Mouse (Mus musculus) small intestine, adult 2 months (tissue): ENCODE results near the gene Slc2a6. TPM values are rescaled to one million over a fixed set of nuclear protein-coding genes. Genes with fewer than 3 reads are reported as not detected.

ENCODE experiments used
- H3K27ac ChIP-seq: fragments of 200-500 bp; 2 replicates; pipeline ENCODE4 v1.5.1; 2012; ENCODE audit warnings: low read depth, low read length, control low read depth, inconsistent platforms; ENCODE audit not compliant: insufficient read depth
- H3K27me3 ChIP-seq: fragments of 200-500 bp; 2 replicates; pipeline ENCODE4 v1.6.1; 2012; ENCODE audit warnings: mild to moderate bottlenecking, moderate library complexity, low read length, inconsistent platforms; ENCODE audit not compliant: control insufficient read depth, insufficient read depth
- H3K36me3 ChIP-seq: fragments of 200-500 bp; 2 replicates; pipeline ENCODE4 v1.6.1; 2012; ENCODE audit warnings: mild to moderate bottlenecking, low read length, control low read depth, inconsistent platforms; ENCODE audit not compliant: control insufficient read depth, insufficient read depth
- H3K4me1 ChIP-seq: fragments of 200-500 bp; 2 replicates; pipeline ENCODE4 v1.6.1; 2012; ENCODE audit warnings: low read length, inconsistent platforms, mixed read lengths; ENCODE audit not compliant: control insufficient read depth, insufficient read depth, insufficient read length
- H3K4me3 ChIP-seq: fragments of 200-500 bp; 2 replicates; pipeline ENCODE4 v1.5.1; 2012; ENCODE audit warnings: low read depth, mild to moderate bottlenecking, control low read depth, inconsistent platforms, low read length, moderate library complexity
- CTCF ChIP-seq: fragments of 200-500 bp; IDR thresholded peaks from 2 replicates; pipeline ENCODE4 v1.5.1; 2012; ENCODE audit warnings: low read depth, mild to moderate bottlenecking, control low read depth, inconsistent platforms, low read length, moderate library complexity, mixed read lengths; ENCODE audit not compliant: insufficient replicate concordance, insufficient read length; ENCODE audit errors: extremely low read depth
- POLR2A ChIP-seq: fragments of 200-500 bp; IDR thresholded peaks from 2 replicates; pipeline ENCODE4 v1.6.1; 2012; ENCODE audit warnings: low read depth, mild to moderate bottlenecking, control low read depth, inconsistent platforms, low read length, moderate library complexity
- WGBS: fragments of 180-500 bp; shearing (Covaris S2); methylation state at CpG from one replicate; pipeline ENCODE4 v1.1.7; 2018; 5-methylcytosine and 5-hydroxymethylcytosine counted together
- polyA plus RNA-seq: library from polyadenylated mRNA; depleted of rRNA; stranded (reverse); fragments of >200 nt; gene quantifications from 2 replicates; pipeline ENCODE4 v1.2.3, GENCODE M21; 2012; rRNA removed

The Slc2a6 gene
- 6.1 and 6.7 TPM in 2 replicates for polyA plus RNA-seq

- WGBS, result 3% methylated on average over 38 of the region's 38 CpGs
These were observed at the start of gene Slc2a6 for GRCm38 (mm10) chr2:27027618-27028436. TSS of gene Slc2a6 (minus strand) at chr2:27027998.

GRCm38 (mm10) chr2:27075485-27075884 lies 47.7 kb upstream of the Slc2a6 start:
- H3K27ac ChIP-seq, result no peak overlapping the region
- 52% methylated on average over 3 of the region's 3 CpGs for whole genome bisulfite sequencing
- no peaks in the 10 kb centered on the region for H3K27me3 ChIP-seq
- no peak overlapping the region for H3K4me3 ChIP-seq
- H3K36me3 ChIP-seq, result no peaks in the 10 kb centered on the region
- no peaks in the 10 kb centered on the region for H3K4me1 ChIP-seq
- TF ChIP-seq CTCF (peak; percentile 60; the same call in 1 of the 2 replicates), POLR2A (no peak)

More at GRCm38 (mm10) chr2:27027618-27028436, at the start of gene Slc2a6:
- no peaks in the 10 kb centered on the region for H3K27me3 ChIP-seq
- TF ChIP-seq POLR2A, result no peak; the same call in 1 of the 2 replicates
- TF ChIP-seq CTCF, result no peak
- peak within 1 kb of the TSS; percentile 51; the same call in 1 of the 2 replicates for H3K27ac ChIP-seq
- H3K36me3 ChIP-seq, result no peaks in the 10 kb centered on the region
- H3K4me1 ChIP-seq, result peaks cover 2% of the 10 kb centered on the region; the same call in 1 of the 2 replicates
- peak within 1 kb of the TSS; percentile 47 for H3K4me3 ChIP-seq

DNA sequence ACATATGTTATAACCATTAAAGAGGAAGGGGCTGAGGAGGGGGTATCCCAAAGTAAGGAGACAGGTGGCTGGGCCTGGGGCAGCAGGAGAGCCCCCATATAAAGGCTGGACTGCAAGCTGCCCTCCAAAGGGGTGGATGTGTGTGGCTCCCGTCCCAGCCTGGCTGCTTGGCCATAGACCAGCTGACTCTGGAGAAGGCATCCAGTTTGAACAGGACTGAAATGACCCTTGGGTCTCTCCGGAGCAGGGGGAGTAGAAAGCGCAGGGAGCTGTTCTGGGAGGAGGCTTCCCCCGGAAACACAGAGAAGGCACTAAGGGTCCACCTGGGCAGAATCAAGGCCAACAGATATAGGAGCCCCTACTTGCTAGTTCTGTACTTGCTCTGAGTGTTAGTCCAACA lies 47.0 kb upstream of the Slc2a6 start:
- Histone ChIP-seq H3K27me3 (no peaks in the 10 kb centered on the region), H3K4me1 (no peaks in the 10 kb centered on the region), H3K4me3 (no peak overlapping the region), H3K27ac (no peak overlapping the region), H3K36me3 (no peaks in the 10 kb centered on the region)
- 68% methylated on average over 4 of the region's 4 CpGs for WGBS
- TF ChIP-seq POLR2A (no peak), CTCF (no peak)

GRCm38 (mm10) chr2:27073407-27073806 lies 45.6 kb upstream of the Slc2a6 start:
- no peaks in the 10 kb centered on the region for H3K36me3 ChIP-seq
- H3K4me1 ChIP-seq, result no peaks in the 10 kb centered on the region
- no peaks in the 10 kb centered on the region for H3K27me3 ChIP-seq
- TF ChIP-seq CTCF, result no peak
- no peak overlapping the region for H3K27ac ChIP-seq
- WGBS, result 66% methylated on average over 4 of the region's 4 CpGs
- no peak overlapping the region for H3K4me3 ChIP-seq

DNA sequence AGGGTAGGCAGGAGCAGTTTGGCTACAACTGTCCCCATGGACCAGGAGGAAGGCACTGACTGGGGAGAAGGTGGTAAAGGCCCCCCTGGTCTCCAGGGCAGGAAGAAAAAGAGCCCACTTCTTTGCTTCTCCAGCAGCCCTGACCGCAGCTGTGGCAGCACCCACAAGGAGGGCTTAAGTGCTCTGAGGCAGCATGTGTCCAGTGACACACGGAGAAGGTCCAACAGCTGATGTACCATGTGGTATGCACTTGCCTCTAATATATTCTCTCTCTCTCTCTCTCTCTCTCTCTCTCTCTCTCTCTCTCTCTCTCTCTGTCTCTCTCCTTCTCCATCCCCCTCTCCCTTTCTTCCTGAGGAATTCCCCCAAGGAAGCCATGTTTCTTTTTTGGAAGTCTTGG lies 44.2 kb upstream of the Slc2a6 start, which contains the start of gene Mymk:
Gene Mymk (minus strand): TSS at position 202 of the 400 bp plus-strand sequence.
- Histone ChIP-seq H3K4me3 (no peak within 1 kb of the TSS), H3K27ac (no peak within 1 kb of the TSS), H3K27me3 (no peaks in the 10 kb centered on the region), H3K36me3 (no peaks in the 10 kb centered on the region), H3K4me1 (no peaks in the 10 kb centered on the region)
- TF ChIP-seq CTCF, result no peak
- no peak for TF ChIP-seq POLR2A
- WGBS, result 69% methylated on average over 2 of the region's 2 CpGs

GRCm38 (mm10) chr2:27071137-27071536 lies 43.3 kb upstream of the Slc2a6 start:
- WGBS, result 14% methylated on average over 4 of the region's 4 CpGs
- no peaks in the 10 kb centered on the region for H3K36me3 ChIP-seq
- no peak overlapping the region for H3K4me3 ChIP-seq
- H3K27me3 ChIP-seq, result no peaks in the 10 kb centered on the region
- TF ChIP-seq CTCF, result no peak
- TF ChIP-seq POLR2A, result no peak
- H3K4me1 ChIP-seq, result no peaks in the 10 kb centered on the region
- H3K27ac ChIP-seq, result no peak overlapping the region

DNA sequence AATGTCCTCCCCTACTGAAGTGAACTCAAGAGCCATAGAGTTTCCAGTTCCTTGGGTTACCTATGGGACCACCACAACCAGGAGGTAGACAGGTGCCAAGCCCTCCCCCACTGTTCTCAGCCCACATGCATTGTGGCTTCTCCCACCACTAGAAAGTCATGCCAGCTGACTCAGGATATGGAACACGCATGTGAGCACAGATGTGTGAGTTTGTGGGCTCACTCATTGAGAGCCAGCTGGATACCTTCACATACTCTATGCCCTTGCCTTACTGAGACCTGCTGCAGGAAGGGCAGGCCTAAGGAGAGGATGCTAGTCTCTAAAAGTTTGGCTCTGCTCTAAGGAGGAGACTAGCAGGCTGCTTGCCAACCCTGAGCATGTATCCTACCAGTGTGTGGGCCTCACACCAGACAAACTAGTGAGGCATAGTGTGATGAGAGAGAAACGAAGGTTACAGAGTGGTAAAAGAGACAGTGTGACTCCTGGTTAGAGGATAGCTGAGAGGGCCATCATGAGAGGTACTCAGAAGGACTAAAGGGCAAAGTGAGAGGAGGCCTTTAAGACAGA lies 42.5 kb upstream of the Slc2a6 start:
- Histone ChIP-seq H3K36me3 (no peaks in the 10 kb centered on the region), H3K4me3 (no peak overlapping the region), H3K4me1 (no peaks in the 10 kb centered on the region), H3K27me3 (no peaks in the 10 kb centered on the region), H3K27ac (no peak overlapping the region)
- 68% methylated on average over 2 of the region's 2 CpGs for WGBS
- TF ChIP-seq CTCF (no peak), POLR2A (no peak)
